Mouse (Mus musculus) lung, embryonic 15.5 days (tissue): ENCODE measurements around the gene Gm498. TPM values are rescaled to one million over a fixed set of nuclear protein-coding genes. Genes with fewer than 3 reads are reported as not detected.
A peak's percentile ranks its signal among the peaks of the same experiment; 100 is the strongest.

ENCODE experiments used
- ATAC-seq: fragments of 200-750 bp; cut with Nextera tagmentation; 2 replicates; pipeline ENCODE4 v1.8.0; 2017; ENCODE audit warnings: moderate number of reproducible peaks, borderline replicate concordance; ENCODE audit not compliant: low FRiP score, low TSS enrichment; ENCODE audit errors: extremely low read depth
- H3K27ac ChIP-seq: fragments of 300-500 bp; sonication (generic); 2 replicates; pipeline ENCODE4 v1.5.1; 2015; ENCODE audit warnings: moderate library complexity, mild to moderate bottlenecking, inconsistent platforms
- H3K27me3 ChIP-seq: fragments of 300-500 bp; sonication (generic); 2 replicates; pipeline ENCODE4 v1.6.1; 2015; ENCODE audit warnings: inconsistent platforms
- H3K36me3 ChIP-seq: fragments of 300-500 bp; sonication (generic); 2 replicates; pipeline ENCODE4 v1.6.1; 2015; ENCODE audit warnings: inconsistent platforms
- H3K4me1 ChIP-seq: fragments of 300-500 bp; sonication (generic); 2 replicates; pipeline ENCODE4 v1.6.1; 2015; ENCODE audit warnings: inconsistent platforms
- H3K4me2 ChIP-seq: fragments of 300-500 bp; sonication (generic); 2 replicates; pipeline ENCODE4 v1.6.1; 2015; ENCODE audit warnings: inconsistent platforms, mild to moderate bottlenecking, moderate library complexity
- H3K4me3 ChIP-seq: fragments of 300-500 bp; sonication (generic); 2 replicates; pipeline ENCODE4 v1.5.1; 2015; ENCODE audit warnings: mild to moderate bottlenecking, inconsistent platforms
- H3K9ac ChIP-seq: fragments of 300-500 bp; sonication (generic); 2 replicates; pipeline ENCODE4 v1.6.1; 2015; ENCODE audit warnings: inconsistent platforms
- H3K9me3 ChIP-seq: fragments of 300-500 bp; sonication (generic); 2 replicates; pipeline ENCODE4 v1.6.1; 2016; ENCODE audit warnings: inconsistent platforms
- WGBS: fragments of 180-500 bp; shearing (Covaris S2); methylation state at CpG from one replicate; pipeline ENCODE4 v1.1.7; 2015; 5-methylcytosine and 5-hydroxymethylcytosine counted together
- polyA plus RNA-seq: library from polyadenylated mRNA; unstranded; fragments of >200 nt; fragmentation: Nextera tagmentation; extraction: Ambion mirVana; gene quantifications from 2 replicates; pipeline ENCODE4 v1.2.1, GENCODE M21; 2015

Gene Gm498
- polyA plus RNA-seq = not detected in 2 replicates

- 73% methylated on average over 2 of the region's 2 CpGs for WGBS
- Histone ChIP-seq H3K9ac (no peak within 1 kb of the TSS), H3K36me3 (no peaks in the 10 kb centered on the region), H3K4me2 (no peak within 1 kb of the TSS), H3K27me3 (no peaks in the 10 kb centered on the region), H3K4me1 (no peaks in the 10 kb centered on the region), H3K4me3 (no peak within 1 kb of the TSS), H3K27ac (no peak within 1 kb of the TSS), H3K9me3 (no peaks in the 10 kb centered on the region)
- no peak for ATAC-seq
These were observed at the start of gene Gm498 for GRCm38 (mm10) chr7:143866538-143866937. Gm498 (plus strand) TSS chr7:143866838.

- H3K4me2 ChIP-seq = no peak overlapping the region
- peaks cover 13% of the 10 kb centered on the region for H3K4me1 ChIP-seq
- H3K27me3 ChIP-seq = no peaks in the 10 kb centered on the region
- peaks cover 12% of the 10 kb centered on the region; the same call in 1 of the 2 replicates for H3K36me3 ChIP-seq
- WGBS = 58% methylated on average over 4 of the region's 4 CpGs
- no peak overlapping the region for H3K4me3 ChIP-seq
- H3K9ac ChIP-seq = no peak overlapping the region
- H3K27ac ChIP-seq = no peak overlapping the region
- no peaks in the 10 kb centered on the region for H3K9me3 ChIP-seq
- no peak for ATAC-seq
These were observed 47.4 kb upstream of the Gm498 start for GRCm38 (mm10) chr7:143819201-143819600.

GRCm38 (mm10) chr7:143821241-143821640 is 45.4 kb upstream of the Gm498 start:
- no peak for ATAC-seq
- Histone ChIP-seq H3K4me3 (no peak overlapping the region), H3K4me1 (peaks cover 13% of the 10 kb centered on the region), H3K27me3 (no peaks in the 10 kb centered on the region), H3K9ac (no peak overlapping the region), H3K4me2 (no peak overlapping the region), H3K36me3 (peaks cover 7% of the 10 kb centered on the region; the same call in 1 of the 2 replicates), H3K9me3 (no peaks in the 10 kb centered on the region), H3K27ac (no peak overlapping the region)
- 79% methylated on average over 2 of the region's 2 CpGs for WGBS

- Histone ChIP-seq H3K9ac (peak within 1 kb of the TSS; percentile 63), H3K9me3 (no peaks in the 10 kb centered on the region), H3K36me3 (0 out of 2 replicates have a peak, but pooled peaks cover 3% of the 10 kb centered on the region), H3K4me3 (peak within 1 kb of the TSS; percentile 56), H3K4me1 (peaks cover 13% of the 10 kb centered on the region), H3K4me2 (peak within 1 kb of the TSS; percentile 68), H3K27me3 (no peaks in the 10 kb centered on the region), H3K27ac (peak within 1 kb of the TSS; percentile 48)
- peak; percentile 98 for ATAC-seq
- WGBS = under 1% methylated on average over 39 of the region's 40 CpGs
These were observed 44.0 kb upstream of the Gm498 start, which contains the start of the genes Nadsyn1 and Dhcr7 for GRCm38 (mm10) chr7:143822375-143823265. Nadsyn1 (minus strand) TSS chr7:143822849. Dhcr7 (plus strand) TSS chr7:143823145.

- peak; percentile 1; the same call in 1 of the 2 replicates for ATAC-seq
- H3K9ac ChIP-seq = peak overlapping the region; percentile 39
- peak overlapping the region; percentile 38; the same call in 1 of the 2 replicates for H3K27ac ChIP-seq
These were observed 43.4 kb upstream of the Gm498 start for GRCm38 (mm10) chr7:143823266-143823605.

GRCm38 (mm10) chr7:143826985-143827384 is 39.7 kb upstream of the Gm498 start:
- no peak overlapping the region for H3K4me3 ChIP-seq
- no peaks in the 10 kb centered on the region for H3K27me3 ChIP-seq
- H3K36me3 ChIP-seq = no peaks in the 10 kb centered on the region
- WGBS = 88% methylated on average over 2 of the region's 2 CpGs
- H3K9ac ChIP-seq = no peak overlapping the region
- H3K4me2 ChIP-seq = no peak overlapping the region
- ATAC-seq = no peak
- H3K27ac ChIP-seq = no peak overlapping the region
- H3K9me3 ChIP-seq = no peaks in the 10 kb centered on the region
- peaks cover 28% of the 10 kb centered on the region for H3K4me1 ChIP-seq

More at GRCm38 (mm10) chr7:143823266-143823605, 43.4 kb upstream of the Gm498 start:
- Histone ChIP-seq H3K4me2 (peak overlapping the region; percentile 68), H3K36me3 (0 out of 2 replicates have a peak, but pooled peaks cover 2% of the 10 kb centered on the region), H3K9me3 (no peaks in the 10 kb centered on the region), H3K4me3 (peak overlapping the region; percentile 56), H3K27me3 (no peaks in the 10 kb centered on the region), H3K4me1 (peaks cover 13% of the 10 kb centered on the region)
- 78% methylated on average over 4 of the region's 4 CpGs for WGBS

DNA sequence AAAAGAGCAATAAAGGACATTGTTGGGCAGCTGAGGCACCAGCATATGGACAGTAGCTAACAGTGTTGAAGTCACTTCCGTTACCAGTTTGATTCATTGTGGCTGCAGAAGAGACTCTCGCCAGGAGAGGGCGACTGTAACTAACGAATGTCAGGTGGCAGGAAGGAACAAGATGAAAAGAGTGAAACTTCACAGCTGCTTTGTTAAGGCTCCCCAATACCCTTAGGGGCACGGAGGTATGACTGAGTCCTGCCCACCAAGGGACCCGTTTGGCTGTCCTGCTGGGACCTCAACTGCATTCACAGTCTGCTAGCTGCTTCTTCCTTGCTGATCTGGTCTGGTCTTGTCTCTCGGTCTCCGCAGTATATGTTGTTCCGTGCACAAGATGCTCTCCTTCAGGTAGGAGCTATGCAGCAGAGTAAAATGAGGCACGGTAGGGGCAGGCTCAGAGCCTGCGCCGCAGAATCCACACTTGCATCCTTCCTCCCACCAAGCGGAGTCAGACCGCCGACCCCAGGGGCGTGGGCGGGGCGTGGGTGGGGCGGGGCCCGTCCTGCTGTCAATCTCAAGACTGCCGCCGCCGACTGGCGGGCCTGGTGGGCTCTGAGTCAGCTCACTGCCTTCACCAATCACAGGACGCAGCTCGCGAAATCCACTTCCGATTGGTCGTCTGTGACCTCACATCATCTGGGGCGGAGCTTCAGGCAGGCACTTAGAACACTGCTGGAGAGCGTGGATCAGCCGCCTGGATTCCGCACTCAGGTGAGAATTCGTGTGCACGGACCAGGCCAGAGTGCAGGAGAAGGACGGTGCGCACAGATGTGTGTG is 36.9 kb upstream of the Gm498 start:
- Histone ChIP-seq H3K27ac (peak overlapping the region; percentile 92), H3K4me2 (peak overlapping the region; percentile 95), H3K9ac (peak overlapping the region; percentile 63), H3K9me3 (no peaks in the 10 kb centered on the region), H3K4me3 (peak overlapping the region; percentile 76), H3K27me3 (no peaks in the 10 kb centered on the region), H3K36me3 (no peaks in the 10 kb centered on the region), H3K4me1 (peaks cover 20% of the 10 kb centered on the region)
- under 1% methylated on average over 37 of the region's 37 CpGs for WGBS
- ATAC-seq = peak; percentile 98

- Histone ChIP-seq H3K4me1 (peaks cover 20% of the 10 kb centered on the region), H3K9me3 (no peaks in the 10 kb centered on the region), H3K4me2 (peak overlapping the region; percentile 95), H3K27me3 (no peaks in the 10 kb centered on the region), H3K27ac (peak overlapping the region; percentile 30), H3K36me3 (no peaks in the 10 kb centered on the region), H3K9ac (peak overlapping the region; percentile 63), H3K4me3 (peak overlapping the region; percentile 76)
- no peak; the same call in 1 of the 2 replicates for ATAC-seq
- WGBS = 6% methylated on average over 6 of the region's 6 CpGs
These were observed 36.2 kb upstream of the Gm498 start for GRCm38 (mm10) chr7:143830399-143830798.

- no peaks in the 10 kb centered on the region for H3K9me3 ChIP-seq
- 66% methylated on average over 8 of the region's 8 CpGs for WGBS
- no peaks in the 10 kb centered on the region for H3K27me3 ChIP-seq
- no peak overlapping the region for H3K9ac ChIP-seq
- no peak overlapping the region for H3K4me2 ChIP-seq
- no peak for ATAC-seq
- H3K4me3 ChIP-seq = no peak overlapping the region
- H3K4me1 ChIP-seq = peaks cover 20% of the 10 kb centered on the region
- peaks cover 5% of the 10 kb centered on the region; the same call in 1 of the 2 replicates for H3K36me3 ChIP-seq
- no peak overlapping the region for H3K27ac ChIP-seq
These were observed 34.4 kb upstream of the Gm498 start for GRCm38 (mm10) chr7:143832196-143832595.

GRCm38 (mm10) chr7:143832611-143833010 is 34.0 kb upstream of the Gm498 start:
- no peaks in the 10 kb centered on the region for H3K27me3 ChIP-seq
- H3K36me3 ChIP-seq = peaks cover 7% of the 10 kb centered on the region; the same call in 1 of the 2 replicates
- H3K4me1 ChIP-seq = peaks cover 20% of the 10 kb centered on the region
- no peak overlapping the region for H3K27ac ChIP-seq
- no peak overlapping the region for H3K4me3 ChIP-seq
- H3K4me2 ChIP-seq = no peak overlapping the region
- WGBS = 83% methylated on average over 2 of the region's 2 CpGs
- no peak for ATAC-seq
- no peak overlapping the region for H3K9ac ChIP-seq
- H3K9me3 ChIP-seq = no peaks in the 10 kb centered on the region

GRCm38 (mm10) chr7:143833581-143834190 is 33.0 kb upstream of the Gm498 start:
- Histone ChIP-seq H3K36me3 (peaks cover 13% of the 10 kb centered on the region; the same call in 1 of the 2 replicates), H3K4me2 (no peak overlapping the region), H3K9ac (no peak overlapping the region), H3K27me3 (no peaks in the 10 kb centered on the region), H3K9me3 (no peaks in the 10 kb centered on the region), H3K27ac (no peak overlapping the region), H3K4me3 (no peak overlapping the region), H3K4me1 (peaks cover 20% of the 10 kb centered on the region)
- WGBS = 72% methylated on average over 6 of the region's 6 CpGs
- ATAC-seq = no peak
